Mouse (Mus musculus) CD4-positive, CD25-positive, alpha-beta regulatory T cell, adult 2 months (primary cell): ENCODE measurements around the gene Phf20.
A peak's percentile ranks its signal among the peaks of the same experiment; 100 is the strongest.

Source experiments
- DNase-seq: peaks from one replicate; pipeline ENCODE4 v3.0.0-alpha.2; 2012; ENCODE audit warnings: low read depth, low spot score

Phf20 gene

DNA sequence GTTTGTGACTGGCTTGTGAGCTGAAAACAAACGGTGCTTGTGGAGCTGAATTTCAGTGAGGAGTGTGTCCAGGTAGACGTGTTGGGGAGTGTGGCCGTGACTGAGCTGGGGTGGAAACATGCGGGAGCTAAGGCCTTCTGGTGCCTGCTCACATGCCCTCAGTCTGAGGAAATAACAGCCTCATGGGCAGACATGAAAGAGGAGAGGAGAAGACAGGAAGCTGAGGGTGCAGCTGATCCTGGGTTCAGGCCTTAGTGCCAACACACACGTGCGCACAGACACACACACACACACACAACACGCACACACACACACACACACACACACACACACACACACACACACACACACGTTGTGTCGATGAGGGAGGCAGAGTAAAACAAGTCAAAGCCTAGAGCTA is 71.4 kb downstream of the Phf20 start:
- peak; percentile 49 for DNase-seq

DNA sequence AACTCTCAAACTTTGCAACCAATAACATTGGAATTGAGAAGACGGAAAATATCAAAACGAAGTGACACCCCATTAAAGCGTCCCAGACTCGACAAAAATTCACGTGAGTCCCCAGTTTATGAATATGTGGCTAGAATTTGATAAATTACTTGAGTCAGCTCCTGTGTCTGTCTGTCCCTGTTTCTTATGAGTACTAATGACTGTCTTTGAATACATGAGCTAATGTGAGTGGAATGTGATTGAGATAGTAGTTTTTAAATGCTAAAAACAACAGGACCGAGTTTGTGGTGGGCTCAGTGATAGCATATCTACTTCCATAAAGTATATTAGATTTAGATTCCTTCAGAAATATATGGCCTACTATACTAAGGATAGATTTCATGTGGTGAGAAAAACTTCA is 76.3 kb downstream of the Phf20 start:
- no peak for DNase-seq

DNA sequence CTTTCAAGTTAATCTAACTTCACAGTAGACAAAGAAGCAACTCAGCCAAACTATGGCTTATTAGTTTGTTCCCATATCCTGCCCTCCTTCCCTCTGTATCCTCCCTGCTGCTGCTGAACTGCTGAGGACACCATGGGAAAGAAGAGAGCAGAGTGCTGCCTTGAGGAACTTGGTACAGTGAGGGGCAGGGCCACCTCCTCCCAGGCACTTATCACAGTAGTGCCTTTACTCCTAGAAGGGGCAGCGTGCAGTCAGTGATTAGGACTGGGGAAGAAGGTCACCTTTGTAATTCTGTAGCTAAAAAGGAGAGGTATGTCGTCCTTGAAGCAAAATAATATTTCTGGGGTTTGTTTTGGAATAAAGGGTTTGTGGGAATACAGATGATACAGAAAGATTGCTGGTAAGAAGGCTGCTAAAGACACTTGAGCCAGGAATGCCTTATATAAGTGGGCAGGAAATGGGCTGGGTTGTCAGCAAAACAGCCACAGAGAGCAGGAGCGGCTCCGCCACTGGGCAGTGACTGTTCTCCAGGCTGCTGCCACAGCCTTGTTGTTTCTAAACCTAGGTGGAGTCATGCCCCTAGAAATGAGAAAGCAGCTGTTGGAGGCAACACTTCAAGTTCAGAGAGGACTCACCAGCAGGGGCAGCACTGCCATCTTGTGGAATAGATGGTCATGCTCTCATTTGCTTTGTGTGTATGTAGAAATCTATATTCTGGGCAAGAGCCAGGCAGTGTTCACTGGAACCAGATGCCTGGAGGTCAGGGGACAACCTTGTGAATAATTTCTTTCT is 82.2 kb downstream of the Phf20 start:
- DNase-seq = peak; percentile 89

GRCm38 (mm10) chr2:156281227-156281626 is 85.0 kb downstream of the Phf20 start:
- DNase-seq = no peak

DNA sequence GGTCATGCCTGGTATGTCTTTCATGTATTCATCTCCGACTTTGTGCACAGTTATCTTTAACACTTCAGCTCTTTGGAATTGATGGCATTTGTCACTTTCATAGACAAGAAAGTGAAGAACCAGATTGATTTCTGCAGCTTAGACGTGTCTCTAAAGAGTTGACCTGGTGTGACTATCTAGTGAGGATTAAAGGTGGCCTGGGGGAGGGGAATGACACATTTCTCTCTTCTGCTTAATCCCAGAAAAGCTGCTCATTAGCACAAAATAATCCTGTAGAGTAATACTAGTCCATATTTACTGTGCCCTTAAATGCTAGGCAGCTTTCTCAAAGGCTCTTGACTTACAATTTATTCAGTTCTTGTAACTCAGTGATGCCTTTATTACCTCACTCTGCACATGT is 88.9 kb downstream of the Phf20 start:
- DNase-seq = no peak

- DNase-seq = no peak
These were observed 90.5 kb downstream of the Phf20 start for GRCm38 (mm10) chr2:156286733-156287132.

DNA sequence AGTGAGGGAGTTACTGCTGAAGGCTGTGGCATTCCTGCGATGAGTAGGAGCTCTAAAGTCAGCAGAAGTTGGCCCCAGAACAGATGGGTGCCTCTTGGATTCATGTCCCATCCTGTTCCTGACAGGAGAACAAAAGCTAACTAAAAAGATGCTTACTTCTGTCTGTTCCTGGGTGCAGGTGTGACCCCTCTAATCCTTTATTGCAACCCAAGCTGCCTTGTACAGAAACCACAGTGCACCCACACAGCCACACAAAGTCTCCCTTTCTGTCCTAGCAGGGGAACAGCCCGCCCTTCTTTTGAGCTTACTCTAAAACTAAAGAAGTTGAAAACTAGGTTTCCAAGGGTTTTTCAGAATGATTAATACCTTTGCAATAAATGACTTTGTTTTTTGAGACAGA is 92.0 kb downstream of the Phf20 start:
- no peak for DNase-seq

DNA sequence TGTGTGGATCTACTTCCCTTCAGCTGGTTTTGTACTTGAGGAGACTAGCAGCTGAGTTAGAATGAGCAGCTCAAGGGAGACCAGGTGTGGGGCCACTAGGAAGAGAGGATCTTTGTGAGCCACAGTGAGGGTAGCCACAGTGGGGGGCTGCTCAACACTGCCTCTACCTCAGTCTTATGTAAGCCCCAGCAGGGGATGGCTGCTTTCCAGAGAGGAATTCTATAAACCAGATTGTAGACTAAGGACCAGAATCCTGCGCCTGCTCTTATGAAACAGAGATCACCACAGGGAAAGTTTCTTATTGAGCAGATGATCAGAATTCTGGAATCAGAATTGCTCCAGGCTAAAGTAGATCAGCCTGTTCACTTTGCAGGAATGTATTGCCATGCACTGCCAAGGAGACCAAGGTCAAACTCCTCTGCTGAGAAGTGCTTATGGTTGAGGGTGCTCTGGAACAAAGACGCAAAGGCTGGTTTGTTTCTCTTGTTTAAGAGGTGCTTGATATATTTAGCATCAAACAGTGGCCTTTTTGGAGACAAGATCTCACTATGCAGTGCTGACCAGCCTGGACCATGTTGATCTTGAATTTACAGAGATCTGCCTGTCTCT is 93.4 kb downstream of the Phf20 start:
- DNase-seq = no peak

DNA sequence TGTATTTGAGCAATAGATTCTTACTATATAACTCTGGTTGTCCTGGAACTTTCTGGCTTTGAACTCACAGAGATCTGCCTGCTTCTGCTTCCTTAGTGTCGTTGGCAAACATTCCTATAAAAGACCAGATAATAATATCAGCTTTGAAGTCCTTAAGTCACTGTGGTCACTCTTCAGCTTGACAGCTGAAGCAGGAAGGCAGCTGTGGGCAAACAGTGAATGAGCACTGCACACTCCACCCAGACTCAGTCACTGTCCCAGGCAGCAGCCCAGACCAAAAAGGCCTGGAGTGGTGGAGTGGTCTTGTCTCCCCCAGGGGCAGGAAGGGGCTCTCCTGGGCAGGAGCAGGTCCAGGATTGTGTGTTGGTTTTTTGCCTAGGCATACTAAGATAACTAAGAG is 95.7 kb downstream of the Phf20 start:
- no peak for DNase-seq

DNA sequence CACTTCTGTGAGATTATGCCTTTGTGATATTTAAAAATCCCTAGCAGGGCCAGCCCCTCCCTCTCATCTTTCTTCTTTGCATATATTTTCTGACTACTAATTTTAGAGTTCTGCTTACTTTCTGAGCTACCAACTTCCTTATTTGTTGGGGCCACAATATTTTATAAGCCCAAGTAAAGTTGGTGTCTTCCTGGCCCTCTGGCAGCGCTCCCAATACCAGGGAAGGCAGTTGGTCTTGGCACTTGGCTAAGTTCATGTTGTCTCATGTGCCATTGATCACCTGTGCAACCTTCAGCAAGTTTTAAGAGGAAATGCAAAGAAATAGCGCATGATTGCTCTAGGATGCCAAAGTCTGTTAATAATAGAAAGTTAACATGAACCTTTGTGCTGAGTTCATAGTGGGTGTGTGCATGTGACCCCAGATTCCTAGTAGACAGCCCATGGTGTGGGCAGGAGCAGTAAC is 99.4 kb downstream of the Phf20 start:
- no peak for DNase-seq

- DNase-seq = no peak
These were observed 99.9 kb downstream of the Phf20 start for GRCm38 (mm10) chr2:156296190-156296589.

DNA sequence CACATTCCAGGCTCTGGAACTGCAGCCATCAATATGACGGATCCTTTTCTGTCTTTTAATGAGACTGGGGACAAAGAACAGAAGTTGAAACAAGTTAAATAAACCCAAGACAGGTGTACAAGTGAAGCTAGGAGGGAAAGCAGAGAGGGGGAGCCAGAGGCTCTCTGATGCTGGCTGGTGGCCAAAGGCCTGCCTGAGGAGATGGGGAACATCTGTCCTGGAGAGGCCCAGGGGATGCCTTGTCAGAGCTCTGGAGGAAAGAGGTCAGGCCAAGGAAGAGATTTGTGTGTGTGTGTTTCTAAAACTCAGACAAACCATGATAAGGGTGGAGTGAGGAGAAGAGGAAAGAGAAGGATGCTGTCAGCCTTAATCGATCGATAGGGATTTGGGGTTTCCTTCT is 101.4 kb downstream of the Phf20 start:
- DNase-seq = no peak

GRCm38 (mm10) chr2:156298458-156298857 is 102.2 kb downstream of the Phf20 start:
- DNase-seq = no peak

DNA sequence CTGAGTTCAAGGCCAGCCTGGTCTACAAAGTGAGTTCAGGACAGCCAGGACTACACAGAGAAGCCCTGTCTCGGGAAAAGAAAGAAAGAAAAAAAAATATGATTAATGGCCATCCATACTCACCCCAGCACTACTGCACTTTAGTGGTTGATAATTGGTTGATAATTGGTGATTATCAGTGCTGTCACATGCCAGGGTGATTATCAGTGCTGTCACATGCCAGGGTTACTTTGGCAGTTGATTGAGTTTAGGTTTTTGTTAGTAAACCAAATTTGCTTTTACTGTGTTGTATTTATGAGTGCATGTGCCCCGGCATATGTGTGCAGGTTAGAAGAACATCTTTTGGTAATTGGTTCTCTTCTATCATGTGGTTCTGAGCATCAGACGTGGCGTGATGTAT is 105.8 kb downstream of the Phf20 start:
- no peak for DNase-seq

- no peak for DNase-seq
These were observed 108.1 kb downstream of the Phf20 start for GRCm38 (mm10) chr2:156304351-156304750.

GRCm38 (mm10) chr2:156305818-156306217 is 109.6 kb downstream of the Phf20 start:
- DNase-seq = peak; percentile 75

- peak; percentile 51 for DNase-seq
These were observed 111.0 kb downstream of the Phf20 start for GRCm38 (mm10) chr2:156307261-156307660.

DNA sequence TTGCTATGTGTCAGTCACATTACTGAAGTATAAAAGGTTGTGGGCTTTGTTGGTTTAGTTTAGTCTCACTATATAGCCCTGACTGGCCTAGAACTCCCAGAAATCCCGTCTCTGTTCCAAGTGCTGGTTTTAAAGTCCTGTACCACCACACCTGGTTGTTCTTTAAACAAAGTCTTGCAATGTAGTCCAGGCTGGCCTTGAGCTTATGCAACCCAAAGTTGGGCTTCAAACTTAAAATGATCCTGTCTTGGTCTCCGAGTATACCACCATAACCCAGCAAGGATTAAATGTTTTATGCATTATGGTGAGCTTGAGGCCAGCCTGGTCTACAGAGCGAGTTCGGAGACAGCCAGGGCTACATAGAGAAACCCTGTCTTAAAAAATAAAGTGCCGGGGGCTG is 113.7 kb downstream of the Phf20 start:
- DNase-seq = no peak

DNA sequence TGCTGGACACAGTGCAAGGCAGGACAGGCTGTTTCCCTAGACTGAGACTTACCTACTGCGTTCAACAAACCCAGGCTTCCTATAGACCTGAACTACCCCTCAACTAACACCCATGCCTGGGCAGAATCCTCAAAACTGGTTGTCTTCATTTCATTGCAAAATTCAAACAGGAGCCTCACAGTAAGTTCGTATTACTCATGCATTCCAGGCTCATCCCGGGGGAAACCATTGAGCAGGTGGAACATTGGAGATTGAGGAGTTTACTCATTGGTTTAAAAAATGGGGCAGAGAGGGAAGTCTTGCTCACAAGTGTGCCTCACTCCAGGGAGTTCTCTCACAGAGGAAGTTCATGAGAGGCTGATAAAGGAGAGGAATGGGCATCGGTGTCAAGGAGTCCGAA is 114.2 kb downstream of the Phf20 start:
- no peak for DNase-seq

DNA sequence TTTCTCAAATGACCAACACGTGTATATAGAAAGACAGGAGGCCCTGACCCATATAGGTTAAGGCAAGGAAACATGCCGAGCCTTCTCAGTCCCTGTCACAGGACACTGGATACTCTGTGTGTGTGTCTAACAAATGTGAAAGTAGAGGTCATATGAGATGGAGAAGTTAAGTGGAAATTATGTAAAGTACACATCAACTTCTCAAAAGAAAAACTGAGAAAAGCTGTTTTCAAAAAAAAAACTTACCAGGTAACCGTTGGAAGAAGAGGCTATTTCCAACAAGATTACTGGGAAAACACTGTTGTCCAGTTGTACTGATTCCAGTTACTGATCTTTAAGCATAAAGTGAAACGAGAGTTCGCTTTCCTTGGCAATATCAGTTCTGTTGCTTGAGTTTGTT is 114.7 kb downstream of the Phf20 start:
- no peak for DNase-seq

DNA sequence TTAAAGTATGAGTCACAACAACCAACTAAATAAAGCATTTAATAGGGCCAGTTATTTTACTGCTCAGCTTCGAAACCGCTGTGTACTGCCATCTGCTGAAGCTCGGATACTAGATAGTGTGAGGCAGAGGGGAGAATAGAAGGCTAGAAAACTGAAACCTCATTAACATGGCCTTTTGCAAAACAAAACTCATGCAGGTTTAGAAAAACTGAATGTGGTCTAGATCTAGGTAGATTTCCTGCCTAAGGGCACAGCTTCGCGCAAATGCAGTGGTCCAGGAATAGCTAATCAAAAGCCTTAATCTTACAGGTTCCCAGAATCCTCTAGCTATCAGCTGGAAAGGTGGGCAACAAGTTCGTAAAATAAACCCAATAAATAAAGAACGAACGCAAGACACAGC is 115.2 kb downstream of the Phf20 start:
- DNase-seq = peak; percentile 45

DNA sequence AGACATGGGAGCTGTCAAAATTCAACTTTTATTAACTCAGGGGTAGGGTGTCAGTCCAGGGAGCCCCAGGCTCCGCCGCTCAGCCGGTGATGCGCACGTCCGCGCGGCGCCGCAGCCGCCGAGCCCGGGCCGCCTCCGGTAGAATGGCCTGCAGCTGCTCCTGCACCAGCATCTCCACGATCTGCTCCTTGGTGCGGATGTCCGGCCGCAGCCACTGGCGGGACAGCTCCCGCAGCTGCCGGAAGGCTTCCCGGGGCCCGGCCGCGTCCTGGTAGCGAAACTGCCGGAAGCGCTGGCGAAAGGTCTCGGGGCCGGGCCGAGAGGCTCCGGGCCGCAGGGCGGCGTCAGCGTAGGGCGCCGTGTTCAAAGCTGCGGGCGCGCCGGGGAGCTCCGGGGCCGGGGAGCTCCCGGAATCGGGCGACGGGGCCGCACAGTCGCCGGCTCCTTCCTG is 115.6 kb downstream of the Phf20 start:
- peak; percentile 68 for DNase-seq

GRCm38 (mm10) chr2:156312297-156312897 is 116.1 kb downstream of the Phf20 start, which contains the start of the genes Cnbd2 and Scand1:
Cnbd2 (plus strand) TSS chr2:156312299.
Scand1 (minus strand) TSS chr2:156312704.
- DNase-seq = peak; percentile 90
